Mouse (Mus musculus) hindbrain, embryonic 10.5 days (tissue): Measurements from ENCODE around the gene Celsr1. TPM values are rescaled to one million over a fixed set of nuclear protein-coding genes. Genes with fewer than 3 reads are reported as not detected.

Source experiments
- DNase-seq: peaks from one replicate; pipeline ENCODE4 v3.0.0-alpha.2; 2017; ENCODE audit warnings: low spot score
- H3K27ac ChIP-seq: fragments of 300-500 bp; sonication (generic); 2 replicates; pipeline ENCODE4 v1.5.1; 2016; ENCODE audit warnings: mild to moderate bottlenecking, moderate library complexity
- H3K27me3 ChIP-seq: fragments of 300-500 bp; sonication (generic); 2 replicates; pipeline ENCODE4 v1.6.1; 2016; ENCODE audit warnings: mild to moderate bottlenecking; ENCODE audit not compliant: poor library complexity, insufficient read depth, severe bottlenecking
- H3K36me3 ChIP-seq: fragments of 300-500 bp; sonication (generic); 2 replicates; pipeline ENCODE4 v1.6.1; 2016; ENCODE audit warnings: mild to moderate bottlenecking, moderate library complexity
- H3K4me1 ChIP-seq: fragments of 300-500 bp; sonication (generic); replicated peaks from 2 replicates; pipeline ENCODE4 v1.6.1; 2016; ENCODE audit warnings: mild to moderate bottlenecking
- H3K4me3 ChIP-seq: fragments of 300-500 bp; sonication (generic); 2 replicates; pipeline ENCODE4 v1.5.1; 2016; ENCODE audit warnings: mild to moderate bottlenecking, moderate library complexity
- H3K9me3 ChIP-seq: fragments of 300-500 bp; sonication (generic); 2 replicates; pipeline ENCODE4 v1.6.1; 2016; ENCODE audit warnings: mild to moderate bottlenecking, moderate library complexity
- WGBS: fragments of 180-500 bp; shearing (Covaris S2); methylation state at CpG from one replicate; pipeline ENCODE4 v1.1.7; 2016; 5-methylcytosine and 5-hydroxymethylcytosine counted together
- polyA plus RNA-seq: library from polyadenylated mRNA; unstranded; fragments of >200 nt; fragmentation: Nextera tagmentation; extraction: Ambion mirVana; gene quantifications from 2 replicates; pipeline ENCODE4 v1.2.1, GENCODE M21; 2016

Celsr1 gene
- polyA plus RNA-seq, 1 experiment from 2014 or later: 3.4 TPM

DNA sequence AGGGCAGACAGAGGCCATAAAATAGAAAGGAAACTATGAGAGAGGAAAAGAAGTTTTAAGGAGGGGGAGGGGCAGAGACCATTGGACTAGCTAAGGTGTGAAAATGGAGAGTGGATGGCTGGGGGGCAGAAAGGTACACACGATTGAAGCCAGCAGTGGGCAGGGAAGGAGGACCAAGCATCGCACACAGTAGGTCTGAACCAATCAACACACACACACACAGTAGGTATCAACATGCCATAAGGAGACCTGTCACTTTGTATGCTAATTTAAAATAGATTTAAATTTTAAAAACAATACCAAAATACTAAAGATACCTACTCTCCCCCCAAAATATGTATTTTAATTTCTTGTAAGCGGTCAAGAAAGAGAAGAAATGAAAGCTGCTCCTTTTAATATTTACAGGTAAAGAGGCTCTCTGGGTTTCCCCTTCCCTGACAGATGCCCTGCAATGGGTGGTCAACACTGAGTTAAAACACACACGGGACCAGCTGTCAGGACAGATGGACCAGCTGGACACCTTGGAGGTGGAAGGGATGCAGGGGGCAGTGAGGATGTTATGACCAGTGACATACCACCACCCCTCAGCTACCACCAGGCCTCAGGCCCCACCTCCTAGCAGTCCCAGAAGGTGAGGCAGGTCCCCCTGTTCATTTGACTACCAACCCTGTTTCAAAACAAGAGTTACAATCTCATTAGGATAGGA, 34.9 kb downstream of the Celsr1 start:
- DNase-seq: no peak
- 89% methylated on average over 4 of the region's 4 CpGs for WGBS
- peaks cover 90% of the 10 kb centered on the region for H3K4me1 ChIP-seq
- peaks cover 39% of the 10 kb centered on the region for H3K27me3 ChIP-seq
- H3K9me3 ChIP-seq: no peaks in the 10 kb centered on the region
- no peak overlapping the region for H3K4me3 ChIP-seq
- H3K36me3 ChIP-seq: 0 out of 2 replicates have a peak, but pooled peaks cover 5% of the 10 kb centered on the region
- H3K27ac ChIP-seq: no peak overlapping the region

DNA sequence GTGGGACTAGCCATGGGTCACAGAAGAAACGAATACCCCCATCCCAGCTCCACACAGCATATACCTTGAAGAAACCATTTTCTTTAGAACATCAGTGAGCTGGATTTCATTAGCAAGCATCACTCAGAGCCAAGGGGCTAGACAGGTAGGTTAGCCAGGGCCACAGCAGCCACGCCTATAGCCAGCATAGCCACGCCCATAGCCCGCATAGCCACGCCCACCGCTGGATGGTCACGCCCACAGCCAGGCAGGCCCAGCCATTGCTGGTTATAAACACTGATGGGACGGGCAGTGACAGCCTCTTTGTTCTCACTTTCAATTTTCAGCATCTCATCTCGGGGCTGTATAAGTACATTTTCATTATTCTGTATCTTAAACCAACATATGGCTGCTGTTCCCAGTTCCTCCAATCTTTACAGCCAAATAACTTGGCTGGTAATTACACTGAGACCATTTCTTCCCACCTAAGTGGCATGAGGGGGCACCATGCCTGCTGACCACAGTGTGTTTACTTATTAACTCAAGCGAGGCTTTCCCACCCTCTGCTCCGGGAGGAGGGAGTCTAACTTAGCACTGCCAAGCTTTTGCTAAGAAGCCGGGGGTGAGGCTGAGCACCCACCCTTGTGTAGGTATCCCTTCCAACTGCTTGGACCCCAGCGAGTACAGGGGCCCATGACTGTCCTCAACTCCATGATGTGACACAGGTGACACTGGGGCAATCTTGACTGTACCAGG, 37.4 kb downstream of the Celsr1 start:
- no peak for DNase-seq
- no peak overlapping the region for H3K4me3 ChIP-seq
- no peaks in the 10 kb centered on the region for H3K9me3 ChIP-seq
- WGBS: 46% methylated on average over 13 of the region's 13 CpGs
- no peak overlapping the region for H3K27ac ChIP-seq
- peaks cover 94% of the 10 kb centered on the region for H3K4me1 ChIP-seq
- peaks cover 32% of the 10 kb centered on the region for H3K27me3 ChIP-seq
- no peaks in the 10 kb centered on the region for H3K36me3 ChIP-seq

DNA sequence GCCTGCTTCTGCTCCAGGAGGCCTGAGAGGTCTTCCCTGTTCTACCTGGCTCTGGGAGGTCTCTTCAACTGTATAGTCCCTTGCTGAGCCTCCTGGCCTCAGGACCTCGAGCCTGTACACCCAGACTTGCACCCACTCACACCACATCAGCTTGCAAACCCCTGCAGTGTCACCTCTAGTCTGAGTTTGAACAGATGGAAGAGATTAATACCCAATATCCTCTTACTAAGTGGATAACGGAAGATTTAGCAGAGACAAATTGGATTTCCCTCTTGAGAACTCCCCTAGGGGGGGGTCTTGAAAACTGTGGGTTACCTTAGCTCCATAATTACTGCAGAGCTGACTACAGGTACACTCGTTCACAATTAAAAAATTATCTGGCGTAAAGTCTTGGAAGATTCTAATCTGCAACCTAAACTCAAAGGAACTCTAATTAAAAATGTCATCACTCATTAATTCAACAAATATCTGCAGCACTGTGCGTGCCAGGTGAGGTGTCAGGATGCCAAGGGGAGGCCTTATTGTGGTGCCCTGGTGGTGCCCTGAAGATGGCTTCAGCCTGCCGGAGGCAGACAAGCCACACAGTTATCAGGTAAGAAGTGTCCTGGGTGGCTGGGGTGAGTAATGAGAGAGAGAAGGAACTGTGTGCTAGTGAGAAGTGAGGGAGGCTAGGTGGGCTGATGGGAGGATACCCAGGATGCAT, 38.5 kb downstream of the Celsr1 start:
- Histone ChIP-seq H3K4me3 (no peak overlapping the region), H3K36me3 (no peaks in the 10 kb centered on the region), H3K27me3 (peaks cover 32% of the 10 kb centered on the region), H3K9me3 (no peaks in the 10 kb centered on the region), H3K27ac (peak overlapping the region; percentile 81), H3K4me1 (peaks cover 86% of the 10 kb centered on the region)
- 80% methylated on average over 6 of the region's 6 CpGs for WGBS
- no peak for DNase-seq

DNA sequence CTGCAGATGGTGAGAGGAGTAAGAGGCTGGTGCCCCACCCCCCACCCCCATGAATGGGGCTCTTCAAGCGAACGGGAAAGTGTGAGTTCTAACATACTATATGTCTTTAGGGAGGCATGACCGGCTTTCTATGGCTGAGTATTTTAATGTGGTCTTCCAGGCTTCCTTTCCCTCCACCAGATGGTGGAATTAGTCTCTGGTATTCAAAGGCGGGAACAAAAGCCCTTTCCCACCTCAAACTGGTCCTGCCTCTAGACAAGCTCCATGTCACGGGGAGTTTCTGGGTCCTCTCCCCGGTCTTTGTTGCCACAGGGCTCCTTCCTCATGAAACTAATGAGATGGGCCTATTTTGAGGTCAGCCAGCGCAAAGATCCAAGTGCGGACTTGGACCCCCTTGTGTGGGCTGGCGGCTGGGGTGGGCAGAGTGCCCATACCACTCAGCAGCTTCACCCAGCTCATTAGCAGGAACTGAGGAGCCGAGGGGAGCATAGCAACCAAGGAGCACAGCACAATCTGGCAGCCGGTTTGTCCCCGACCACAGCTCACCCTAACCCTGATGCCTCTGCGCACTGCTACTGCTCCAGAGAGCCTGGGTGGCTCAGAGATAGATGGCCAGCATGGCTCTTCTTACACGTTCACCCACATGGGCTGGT, 39.5 kb downstream of the Celsr1 start:
- no peaks in the 10 kb centered on the region for H3K9me3 ChIP-seq
- peaks cover 76% of the 10 kb centered on the region for H3K4me1 ChIP-seq
- H3K27me3 ChIP-seq: peaks cover 30% of the 10 kb centered on the region
- H3K4me3 ChIP-seq: no peak overlapping the region
- 37% methylated on average over 14 of the region's 14 CpGs for WGBS
- peak; percentile 41 for DNase-seq
- H3K27ac ChIP-seq: peak overlapping the region; percentile 81
- no peaks in the 10 kb centered on the region for H3K36me3 ChIP-seq

DNA sequence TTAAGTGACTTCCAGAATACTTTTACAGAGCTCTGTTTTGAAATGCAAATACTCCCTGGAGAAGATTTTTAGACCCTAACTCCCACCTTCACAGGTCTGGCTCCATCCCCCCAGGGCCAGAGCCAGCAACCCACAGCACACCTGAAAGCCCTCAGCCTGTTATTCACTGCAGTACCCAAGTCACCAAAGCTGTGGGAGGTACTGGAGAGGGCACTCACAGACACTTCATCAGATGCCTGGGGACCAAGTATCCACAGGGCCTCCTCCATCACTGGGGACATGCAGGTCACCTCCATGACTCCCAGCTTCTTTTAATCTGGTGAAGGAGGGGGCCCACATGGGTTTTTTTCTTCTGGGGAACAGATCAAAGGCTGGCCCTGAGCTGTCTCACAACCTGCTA, 40.2 kb downstream of the Celsr1 start:
- H3K4me1 ChIP-seq: peaks cover 73% of the 10 kb centered on the region
- no peaks in the 10 kb centered on the region for H3K9me3 ChIP-seq
- DNase-seq: no peak
- peak overlapping the region; percentile 81 for H3K27ac ChIP-seq
- no peaks in the 10 kb centered on the region for H3K36me3 ChIP-seq
- peaks cover 30% of the 10 kb centered on the region for H3K27me3 ChIP-seq
- no peak overlapping the region for H3K4me3 ChIP-seq

DNA sequence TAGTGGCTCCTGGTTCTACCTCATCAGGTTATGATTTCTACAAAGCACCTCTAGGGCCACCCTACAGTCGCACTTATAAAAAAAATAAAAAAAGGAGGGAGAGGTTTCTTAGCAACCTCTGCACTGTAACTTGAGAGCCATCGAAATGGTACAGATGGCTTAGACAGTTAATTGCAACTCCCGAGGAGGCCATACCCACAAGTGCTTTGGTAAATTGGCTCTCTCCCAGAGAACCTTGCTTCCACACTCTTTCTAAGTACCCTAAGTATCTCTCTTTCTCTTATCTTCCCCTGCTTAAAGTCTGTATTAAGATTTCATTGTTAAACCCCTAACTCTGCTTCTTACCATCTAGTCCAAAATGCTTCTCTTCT, 41.5 kb downstream of the Celsr1 start:
- Histone ChIP-seq H3K4me3 (no peak overlapping the region), H3K4me1 (peaks cover 63% of the 10 kb centered on the region), H3K27me3 (peaks cover 24% of the 10 kb centered on the region), H3K9me3 (no peaks in the 10 kb centered on the region), H3K36me3 (no peaks in the 10 kb centered on the region), H3K27ac (peak overlapping the region; percentile 78)
- DNase-seq: no peak
- WGBS: 45% methylated on average over 3 of the region's 3 CpGs

DNA sequence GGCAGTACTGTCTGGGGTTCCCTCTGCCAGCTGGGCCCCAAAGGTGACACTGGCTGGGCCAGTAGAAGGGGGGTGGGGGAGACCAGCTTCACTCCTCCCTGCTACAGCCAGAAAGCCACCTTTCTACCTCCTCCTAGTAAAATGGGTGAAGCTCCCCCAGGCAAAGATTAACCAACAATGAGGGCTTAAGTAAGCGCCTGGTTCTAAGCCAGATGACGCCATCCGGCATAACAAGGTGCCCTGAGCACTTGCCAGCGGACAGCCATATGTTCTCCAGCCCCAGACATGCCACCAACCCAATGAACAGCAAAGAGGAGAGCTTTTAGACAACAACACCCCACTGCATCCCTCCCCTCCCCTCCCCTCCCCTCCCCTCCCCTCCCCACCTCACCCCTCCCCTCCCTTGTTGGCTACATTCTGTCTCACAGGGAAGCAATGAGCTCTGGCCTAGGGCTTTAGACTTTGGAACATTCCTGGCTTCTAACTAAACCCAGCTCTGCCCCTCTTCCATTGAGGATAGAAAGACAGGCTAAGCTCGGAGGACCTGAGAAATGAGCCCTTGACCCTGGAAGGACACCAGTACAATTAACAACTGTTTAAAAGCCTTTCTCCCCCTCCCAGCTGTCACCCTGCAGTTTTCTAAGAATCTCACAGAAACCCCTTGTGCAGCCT, 42.0 kb downstream of the Celsr1 start:
- no peak overlapping the region for H3K4me3 ChIP-seq
- no peak for DNase-seq
- H3K9me3 ChIP-seq: no peaks in the 10 kb centered on the region
- H3K36me3 ChIP-seq: no peaks in the 10 kb centered on the region
- H3K27me3 ChIP-seq: peaks cover 24% of the 10 kb centered on the region
- peak overlapping the region; percentile 78 for H3K27ac ChIP-seq
- peaks cover 59% of the 10 kb centered on the region for H3K4me1 ChIP-seq
- WGBS: 61% methylated on average over 5 of the region's 5 CpGs

DNA sequence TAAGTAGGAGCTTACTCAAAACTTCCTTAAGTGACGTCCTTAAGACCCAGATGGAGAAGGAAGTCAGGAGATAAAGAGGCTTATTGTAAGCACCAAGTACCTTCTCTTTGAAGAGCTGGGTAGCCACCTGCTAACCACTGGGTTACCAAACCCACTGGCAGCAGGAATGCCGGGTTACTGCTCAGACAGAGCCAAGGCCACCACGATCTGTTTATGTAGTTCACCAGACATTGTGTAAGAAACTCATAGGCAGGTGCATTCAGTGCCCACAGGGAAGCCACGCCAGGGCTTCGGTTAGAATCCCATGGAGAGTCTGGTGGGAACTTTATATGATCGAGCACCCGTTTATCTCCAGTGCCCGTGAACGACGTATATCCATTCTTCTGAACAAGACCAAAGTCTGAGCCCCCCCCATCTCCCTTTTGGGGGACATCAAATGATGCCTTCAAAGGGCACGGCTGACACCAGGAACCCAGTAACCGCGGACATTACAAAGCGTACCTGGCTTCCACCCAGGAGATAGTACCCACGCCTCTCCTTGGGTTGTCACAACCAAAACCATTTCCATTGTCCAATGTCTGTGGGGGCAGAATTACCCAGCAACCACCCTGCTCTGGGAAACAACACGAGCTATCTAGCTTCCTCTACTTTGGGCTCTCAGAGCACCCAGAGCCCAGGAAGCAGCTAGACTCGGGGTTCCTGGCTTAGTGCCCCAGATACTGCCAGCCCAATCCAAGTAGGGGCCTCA, 42.7 kb downstream of the Celsr1 start:
- no peak for DNase-seq
- Histone ChIP-seq H3K9me3 (no peaks in the 10 kb centered on the region), H3K4me1 (peaks cover 59% of the 10 kb centered on the region), H3K36me3 (no peaks in the 10 kb centered on the region), H3K4me3 (no peak overlapping the region), H3K27me3 (peaks cover 24% of the 10 kb centered on the region), H3K27ac (peak overlapping the region; percentile 78)
- 92% methylated on average over 17 of the region's 17 CpGs for WGBS

DNA sequence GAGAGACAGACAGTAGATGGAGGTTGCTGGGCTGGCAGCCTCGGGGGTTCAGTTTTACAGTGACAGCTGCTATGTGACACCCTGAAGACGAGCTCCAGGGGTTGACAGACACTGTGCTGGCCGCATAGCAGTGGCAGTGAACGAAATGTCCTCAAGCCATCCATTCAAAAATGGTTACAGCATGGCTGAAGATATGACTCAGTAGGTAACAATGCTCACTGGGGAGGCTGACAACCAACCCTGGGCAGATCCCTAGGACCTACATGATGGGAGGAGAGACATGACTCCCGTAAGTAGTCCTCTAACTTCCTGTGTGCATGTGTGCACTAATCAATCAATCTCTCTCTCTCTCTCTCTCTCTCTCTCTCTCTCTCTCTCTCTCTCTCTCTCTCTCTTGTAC, 45.7 kb downstream of the Celsr1 start:
- Histone ChIP-seq H3K4me3 (no peak overlapping the region), H3K27ac (no peak overlapping the region), H3K36me3 (no peaks in the 10 kb centered on the region), H3K9me3 (no peaks in the 10 kb centered on the region), H3K27me3 (peaks cover 18% of the 10 kb centered on the region), H3K4me1 (peaks cover 59% of the 10 kb centered on the region)
- 80% methylated on average over 5 of the region's 5 CpGs for WGBS
- no peak for DNase-seq

DNA sequence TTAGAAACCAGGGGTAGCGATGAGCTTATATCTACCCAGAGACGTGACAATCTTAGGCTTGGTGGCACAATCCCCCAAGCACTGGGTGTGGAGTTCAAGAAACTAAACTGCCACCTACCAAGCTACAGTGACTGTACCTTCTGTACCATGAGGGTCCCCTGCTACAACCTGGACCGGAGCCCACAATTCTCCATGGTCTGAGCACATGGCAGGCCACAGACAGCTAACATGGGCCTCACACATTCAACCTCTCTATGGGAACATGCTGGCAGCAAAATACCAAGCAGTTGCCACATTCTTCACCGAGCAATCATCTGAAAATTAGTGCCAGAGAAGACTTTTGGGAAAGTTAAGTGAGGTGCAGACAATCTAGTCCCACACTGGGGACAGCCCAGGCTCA, 47.4 kb downstream of the Celsr1 start:
- no peak for DNase-seq
- Histone ChIP-seq H3K27ac (peak overlapping the region; percentile 67), H3K9me3 (no peaks in the 10 kb centered on the region), H3K4me3 (no peak overlapping the region), H3K36me3 (peaks cover 3% of the 10 kb centered on the region; the same call in 1 of the 2 replicates), H3K4me1 (peaks cover 57% of the 10 kb centered on the region), H3K27me3 (peaks cover 11% of the 10 kb centered on the region)
- 89% methylated on average over 4 of the region's 4 CpGs for WGBS

DNA sequence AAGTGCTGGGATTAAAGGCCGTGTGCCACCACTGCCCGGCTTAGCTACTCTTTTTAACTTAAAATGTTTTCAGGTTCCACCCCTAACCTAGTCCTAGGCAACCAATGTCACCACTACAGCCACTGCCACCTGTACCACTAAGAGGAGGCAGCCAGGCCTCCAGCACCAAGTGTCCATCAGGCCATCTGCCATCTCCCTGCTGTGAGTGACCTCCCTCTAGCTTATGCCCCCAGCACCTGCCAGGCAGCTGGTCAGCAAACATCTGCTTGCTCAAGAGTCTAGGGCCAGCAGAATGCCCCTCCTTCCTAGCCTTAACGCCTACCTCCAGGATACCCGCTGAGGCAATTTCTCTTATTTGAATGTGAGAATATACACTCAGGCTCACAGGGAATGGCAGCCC, 48.0 kb downstream of the Celsr1 start:
- no peaks in the 10 kb centered on the region for H3K9me3 ChIP-seq
- H3K4me3 ChIP-seq: no peak overlapping the region
- peaks cover 4% of the 10 kb centered on the region; the same call in 1 of the 2 replicates for H3K36me3 ChIP-seq
- H3K4me1 ChIP-seq: peaks cover 54% of the 10 kb centered on the region
- 80% methylated on average over 4 of the region's 4 CpGs for WGBS
- peaks cover 8% of the 10 kb centered on the region for H3K27me3 ChIP-seq
- H3K27ac ChIP-seq: peak overlapping the region; percentile 67
- DNase-seq: no peak

DNA sequence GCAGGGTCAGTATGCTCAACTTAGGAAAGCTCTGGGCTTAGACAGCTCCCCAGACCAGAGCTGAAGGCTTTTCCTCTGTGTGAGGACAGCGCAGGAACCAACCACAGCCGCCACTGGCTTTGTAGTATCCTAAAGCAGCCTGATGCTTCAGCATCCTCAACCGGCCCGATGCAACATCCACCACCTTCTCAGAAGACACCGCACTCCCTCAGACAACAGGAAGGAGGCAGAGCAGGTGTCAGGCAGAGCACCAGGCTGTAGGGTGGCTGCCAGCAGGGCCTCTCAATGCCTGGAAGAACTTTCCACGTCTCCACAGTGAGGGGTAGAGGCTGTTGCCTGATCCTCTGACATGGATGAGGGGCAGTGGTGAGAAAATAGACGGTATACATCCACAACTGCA, 50.4 kb downstream of the Celsr1 start:
- peaks cover 54% of the 10 kb centered on the region for H3K4me1 ChIP-seq
- no peak for DNase-seq
- peaks cover 15% of the 10 kb centered on the region for H3K36me3 ChIP-seq
- no peaks in the 10 kb centered on the region for H3K9me3 ChIP-seq
- 87% methylated on average over 7 of the region's 7 CpGs for WGBS
- H3K27ac ChIP-seq: 0 out of 2 replicates have a peak overlapping the region, but pooled peaks have one; percentile 6
- H3K4me3 ChIP-seq: no peak overlapping the region
- H3K27me3 ChIP-seq: peaks cover 30% of the 10 kb centered on the region
